Mouse (Mus musculus): ENCODE measurements at regions not wholly inside any gene's neighbourhood (a gene's known extent, or its start where the extent isn't known, plus 50 kb on each side); places are given as distances from the start of the nearest gene placed in this dataset.

DNA sequence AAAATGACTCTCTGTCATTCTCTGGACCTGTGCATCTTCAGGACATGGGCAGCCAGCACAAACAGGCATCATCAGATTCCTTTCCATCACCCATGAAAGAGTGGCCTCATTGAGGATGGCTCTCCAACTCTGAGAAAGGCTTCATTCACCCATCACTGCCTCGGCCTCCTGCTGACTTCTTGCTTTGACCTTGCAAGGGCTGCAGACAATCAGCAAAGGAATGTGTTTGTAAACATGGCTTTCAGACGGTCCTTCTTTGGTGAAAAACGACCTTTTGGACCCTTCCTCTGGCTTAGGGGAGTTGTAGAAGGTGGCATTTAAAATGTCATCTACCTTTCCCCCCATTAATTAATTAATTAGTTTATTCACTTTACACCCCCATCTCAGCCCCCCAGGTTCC is 134.3 kb downstream of the Moxd1 start:
- no peak for DNase-seq

DNA sequence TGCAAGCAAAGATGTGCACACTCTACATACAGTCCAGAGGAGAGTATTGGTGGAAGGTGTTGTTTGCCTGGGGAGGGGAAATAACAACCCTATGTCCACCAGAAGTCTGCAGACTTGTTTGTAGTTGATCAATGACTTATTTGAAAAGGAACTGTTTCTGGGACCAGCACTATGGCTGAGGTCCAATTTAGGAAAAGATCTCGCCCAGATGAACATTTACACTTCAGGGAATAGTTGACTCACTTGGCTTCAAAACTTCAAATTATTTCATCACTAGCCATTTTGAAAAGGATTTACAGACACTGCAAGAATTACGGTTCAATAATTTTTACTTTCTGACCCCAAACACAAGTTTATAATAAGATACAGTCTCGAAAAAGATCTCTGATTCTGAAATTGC is 138.1 kb downstream of the Moxd1 start:
- no peak for DNase-seq

DNA sequence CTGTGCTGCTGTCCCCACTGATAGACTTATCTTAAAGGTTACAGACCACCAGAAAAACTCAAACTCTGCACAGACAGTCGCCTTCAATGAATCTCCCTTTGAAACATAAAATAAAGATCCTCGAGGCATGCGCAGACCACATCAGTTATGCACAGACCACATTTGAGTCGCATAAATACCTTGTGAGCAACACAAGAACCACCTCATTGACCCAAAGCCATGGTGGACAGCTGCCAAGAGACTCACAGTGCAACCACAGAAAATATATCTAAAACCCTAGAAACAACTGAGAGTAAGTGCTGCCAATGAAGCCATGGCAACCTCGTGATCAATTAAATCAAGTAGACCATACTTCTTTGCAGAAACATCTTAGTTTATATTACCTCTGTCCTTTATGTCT is 142.1 kb downstream of the Moxd1 start:
- no peak for DNase-seq

DNA sequence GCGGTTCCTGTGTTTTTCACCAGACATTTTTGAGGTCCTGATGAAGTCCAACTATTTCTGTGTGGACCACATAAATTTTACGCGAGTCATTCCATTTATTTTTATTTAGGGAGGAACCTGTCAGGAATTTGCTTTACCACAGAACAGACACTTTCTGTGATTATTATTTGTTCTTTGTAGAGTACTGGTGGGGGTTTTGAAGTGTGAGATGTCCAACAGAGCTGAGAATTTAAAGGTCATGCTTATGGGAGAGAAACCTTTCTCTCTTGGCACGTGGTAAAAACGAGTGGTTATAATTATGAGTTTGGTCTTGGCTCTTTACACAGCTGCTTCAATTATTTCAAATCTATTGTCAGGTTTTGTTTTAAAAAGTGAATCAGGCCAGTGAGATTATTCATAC is 143.7 kb downstream of the Moxd1 start:
- no peak for DNase-seq

DNA sequence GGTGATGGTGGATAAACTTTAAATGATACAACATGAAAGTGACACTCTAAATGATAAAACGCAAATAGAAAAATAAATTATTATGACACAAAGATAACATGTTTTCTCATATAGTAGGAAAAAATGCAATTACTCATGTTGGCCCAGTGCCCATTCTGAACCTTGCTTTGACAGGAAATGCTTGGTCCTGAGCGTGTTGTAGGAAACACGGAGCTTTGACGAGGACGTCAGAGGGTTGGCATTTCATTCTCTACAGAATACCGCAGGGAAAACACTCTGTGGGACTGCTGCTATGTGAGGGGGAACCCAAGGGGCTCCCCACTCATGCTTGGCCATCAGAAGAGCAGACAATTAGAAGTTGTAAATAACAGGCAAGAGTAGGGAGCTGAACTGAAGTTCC is 150.6 kb downstream of the Moxd1 start:
- DNase-seq: peak in 1 of 2 experiments; percentile 13

DNA sequence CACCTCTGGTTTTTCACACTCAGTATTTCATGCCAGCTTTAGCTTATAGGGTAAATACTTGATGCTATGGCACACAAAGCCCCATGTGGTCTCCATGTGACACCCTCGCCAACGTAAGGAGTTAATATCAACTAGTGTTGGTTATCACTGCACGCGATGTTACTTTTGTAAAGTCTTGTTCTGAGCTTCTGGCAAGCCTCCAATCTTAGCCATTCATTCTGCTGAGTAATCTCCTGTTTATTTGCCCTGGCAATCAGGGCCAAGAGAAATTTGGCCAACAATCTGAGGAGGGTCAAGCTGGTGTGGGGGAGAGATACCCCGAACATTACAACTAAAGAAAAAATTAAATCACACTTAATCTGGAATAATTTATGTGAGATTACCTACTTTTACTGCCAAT is 156.0 kb downstream of the Moxd1 start:
- DNase-seq: peak; percentile 6 to 59

DNA sequence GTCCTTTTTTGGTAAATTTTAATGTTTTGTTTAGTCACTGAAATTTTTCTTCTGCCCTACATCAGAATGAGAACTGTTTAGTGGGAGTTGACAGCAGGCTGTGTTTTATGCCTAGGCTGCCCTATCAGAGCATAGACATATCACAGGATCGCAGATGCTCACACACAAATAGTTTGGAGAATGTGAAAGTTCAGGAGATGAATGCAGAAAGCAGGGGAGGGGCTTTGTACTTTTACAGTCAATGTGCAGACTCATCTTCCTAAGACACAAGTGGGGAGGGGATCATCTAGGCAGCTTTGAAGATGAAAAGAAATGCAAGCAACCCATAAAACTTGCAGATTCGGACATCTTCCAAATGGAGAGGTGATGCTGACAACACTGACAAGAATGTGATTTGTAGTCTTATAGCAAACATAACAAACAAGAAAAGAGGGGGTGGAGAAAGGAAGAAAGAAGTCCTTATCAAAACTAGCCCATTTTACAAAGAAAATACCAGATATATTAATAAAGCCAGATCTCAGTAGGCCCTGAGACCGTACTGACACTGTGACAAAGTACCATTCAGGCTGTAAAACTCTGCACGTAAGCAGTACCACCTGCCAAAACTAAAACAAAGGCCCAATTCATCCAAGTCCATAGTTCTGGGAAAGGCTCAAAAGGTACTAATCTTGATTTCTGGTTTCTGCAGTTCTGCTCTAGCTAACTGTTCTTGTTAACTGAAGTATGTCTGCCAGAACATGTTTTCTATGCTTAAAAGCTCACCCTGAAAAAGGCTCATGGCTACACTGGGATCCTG is 157.4 kb downstream of the Moxd1 start:
- no peak for DNase-seq

DNA sequence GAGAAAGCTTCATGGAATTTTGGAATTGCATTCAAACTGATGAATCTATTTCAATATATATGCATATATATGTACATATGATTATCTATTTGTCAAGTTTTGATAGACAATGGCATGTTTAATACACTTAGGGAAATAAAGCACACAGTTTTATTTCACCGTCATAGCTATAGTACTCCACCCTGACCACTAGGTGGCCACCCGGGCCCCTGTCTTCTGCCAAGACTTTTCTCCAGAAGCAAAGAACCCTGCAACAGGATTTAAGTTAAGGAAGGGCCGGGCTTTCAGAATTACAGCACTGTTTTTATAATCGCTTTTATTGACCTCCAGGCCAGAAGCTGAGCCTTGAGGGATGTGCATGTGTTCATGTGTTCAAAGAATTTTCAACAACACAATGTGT is 158.6 kb downstream of the Moxd1 start:
- peak; percentile 39 to 76 for DNase-seq

DNA sequence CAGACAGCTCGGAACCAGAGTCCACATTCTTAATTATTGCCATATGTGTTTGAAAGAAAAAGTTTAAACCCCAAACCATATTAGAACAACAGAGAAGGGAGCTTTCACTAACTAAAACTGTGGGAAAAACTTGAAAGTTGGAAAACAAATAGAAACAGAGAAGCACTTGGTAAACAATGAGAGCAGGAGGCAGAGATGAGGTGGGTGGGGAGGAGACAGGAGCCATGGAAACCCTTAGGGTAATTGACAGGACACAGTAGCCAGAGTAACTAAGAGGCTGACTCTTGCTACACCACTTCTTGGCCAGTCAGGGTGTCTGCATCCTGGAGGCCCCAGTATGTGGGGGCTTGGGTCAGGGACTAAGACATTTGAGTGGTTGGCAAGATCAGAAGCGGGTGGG is 160.7 kb downstream of the Moxd1 start:
- DNase-seq: no peak

DNA sequence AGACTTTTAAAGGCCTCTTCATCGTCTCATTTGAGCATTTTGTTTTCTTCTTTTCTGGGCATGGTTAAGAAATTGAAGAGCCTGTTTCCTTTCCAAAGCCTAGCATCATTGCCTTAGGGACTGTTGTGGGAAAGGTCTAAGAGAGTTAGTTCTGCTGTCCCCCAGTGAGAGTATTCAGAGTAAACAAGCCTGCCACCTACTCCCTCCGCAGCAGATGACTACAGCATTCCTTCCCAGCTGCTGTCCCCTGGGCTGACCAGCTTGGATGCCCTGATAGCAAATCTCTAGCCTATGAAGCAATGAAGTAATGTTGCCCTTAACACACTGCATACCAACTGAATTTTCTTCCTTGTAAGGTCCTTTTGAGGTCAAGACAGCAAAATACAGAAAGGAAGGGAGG is 164.9 kb downstream of the Moxd1 start:
- DNase-seq: no peak

DNA sequence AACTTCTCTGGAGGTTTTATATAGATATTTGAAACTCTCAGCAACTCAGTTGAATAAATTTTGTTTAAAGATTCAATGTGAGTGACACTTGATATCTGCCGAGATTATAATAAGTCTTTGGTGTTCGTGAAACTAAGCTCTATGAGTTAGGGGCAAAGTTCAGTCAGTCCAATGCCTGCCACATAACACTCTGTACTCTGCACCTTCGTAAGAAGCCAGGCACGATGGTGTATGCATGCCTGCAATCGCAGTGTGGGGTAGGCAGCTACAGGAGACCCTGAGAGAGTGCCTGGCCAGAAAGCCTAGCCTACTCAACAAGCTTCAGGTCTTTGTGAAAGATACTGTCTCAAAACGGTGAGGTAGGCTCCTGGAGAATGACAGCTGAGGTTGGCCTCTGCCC is 167.7 kb downstream of the Moxd1 start:
- DNase-seq: no peak

DNA sequence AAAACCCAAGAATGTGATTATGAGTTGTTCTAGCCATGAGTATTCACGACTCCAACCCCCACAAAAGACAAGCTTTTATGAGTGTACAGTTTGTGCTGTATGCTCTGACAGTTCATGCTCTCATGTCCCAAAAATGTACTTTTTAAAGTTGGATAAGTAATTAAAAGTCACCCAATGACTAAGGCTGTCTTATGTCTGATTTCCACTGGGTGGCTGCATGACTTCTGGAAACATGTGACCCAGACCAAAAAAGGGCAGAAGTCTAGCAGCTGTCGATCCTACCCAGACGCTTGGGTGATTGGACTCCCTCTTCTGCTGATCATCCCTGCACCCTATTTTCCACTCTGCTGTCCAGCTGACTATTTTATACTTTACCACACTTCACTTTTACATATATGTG is 168.7 kb downstream of the Moxd1 start:
- DNase-seq: no peak

DNA sequence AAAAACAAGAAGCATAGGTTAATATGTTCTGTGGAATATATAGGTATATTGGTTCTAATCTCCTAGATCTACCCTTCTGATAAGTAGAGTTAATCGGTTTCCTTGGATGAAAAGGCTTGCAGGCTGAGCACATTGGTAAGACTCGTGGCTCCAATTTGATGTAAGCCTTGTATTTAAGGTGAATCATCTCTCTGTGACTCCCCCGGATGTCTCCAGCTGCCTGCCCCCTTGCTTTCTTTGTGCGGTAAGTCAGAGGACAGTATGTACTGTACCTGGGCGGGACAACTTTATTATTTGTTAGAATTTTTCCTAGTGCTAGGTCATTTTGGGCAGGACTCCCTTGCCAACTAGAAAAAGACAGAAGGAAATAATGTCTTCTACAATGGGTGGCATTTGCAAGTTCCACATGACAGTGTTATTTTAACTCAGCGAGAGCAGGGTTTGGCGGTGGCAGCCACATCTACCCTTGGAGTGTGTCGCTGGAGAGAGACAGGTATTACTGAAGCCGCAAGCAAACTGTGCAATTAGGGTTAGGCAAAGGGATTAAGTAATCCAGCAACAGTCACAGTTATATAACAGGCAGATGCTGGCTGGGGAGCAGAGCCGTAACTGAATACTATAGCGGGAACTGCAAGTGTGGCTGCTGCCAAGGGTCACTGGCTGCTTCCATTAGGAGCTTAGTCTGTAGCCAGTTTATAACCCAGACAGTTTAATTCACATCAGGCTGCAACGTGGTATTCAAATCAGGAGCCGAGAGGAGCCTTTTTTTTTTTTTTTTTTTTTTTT is 172.9 kb downstream of the Moxd1 start:
- peak in 1 of 2 experiments; percentile 5 for DNase-seq

DNA sequence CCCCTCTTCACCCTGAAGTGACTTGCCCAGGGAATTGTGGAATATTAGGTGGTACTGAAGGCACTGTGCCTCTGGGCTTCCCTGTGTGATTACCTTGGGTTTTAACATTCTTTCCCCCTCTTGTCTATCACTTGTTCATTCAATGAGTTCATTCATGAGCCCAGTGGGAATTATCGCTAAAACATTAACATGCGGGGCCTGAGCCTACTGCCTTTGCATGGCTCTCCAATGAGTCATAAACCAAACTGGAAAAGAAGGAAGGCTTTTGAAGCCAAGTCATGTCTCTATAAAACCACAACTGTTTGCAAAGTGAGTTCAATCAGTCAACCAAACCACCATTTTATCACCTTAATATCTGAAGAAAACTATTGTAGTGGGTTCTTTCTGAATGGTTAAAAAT is 173.8 kb downstream of the Moxd1 start:
- DNase-seq: no peak

DNA sequence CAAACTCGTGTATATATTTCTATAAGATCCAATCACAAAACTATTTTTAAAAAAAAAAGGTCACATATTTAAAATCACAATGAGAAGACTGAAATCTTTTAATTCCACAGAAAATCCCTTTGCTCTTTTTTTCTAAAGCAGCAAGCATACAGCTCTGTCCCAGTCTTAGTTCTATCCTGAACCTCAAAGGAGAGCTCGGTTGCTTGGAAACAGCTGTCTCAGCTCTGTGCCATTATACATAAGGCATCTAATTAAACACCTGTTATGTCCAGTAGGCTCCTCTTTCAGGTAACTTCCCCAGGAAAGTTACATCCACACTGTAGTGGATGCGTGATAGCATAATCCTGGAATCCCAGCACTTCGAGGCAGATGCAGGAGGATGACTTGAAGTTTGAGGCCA is 181.5 kb downstream of the Moxd1 start:
- DNase-seq: no peak

DNA sequence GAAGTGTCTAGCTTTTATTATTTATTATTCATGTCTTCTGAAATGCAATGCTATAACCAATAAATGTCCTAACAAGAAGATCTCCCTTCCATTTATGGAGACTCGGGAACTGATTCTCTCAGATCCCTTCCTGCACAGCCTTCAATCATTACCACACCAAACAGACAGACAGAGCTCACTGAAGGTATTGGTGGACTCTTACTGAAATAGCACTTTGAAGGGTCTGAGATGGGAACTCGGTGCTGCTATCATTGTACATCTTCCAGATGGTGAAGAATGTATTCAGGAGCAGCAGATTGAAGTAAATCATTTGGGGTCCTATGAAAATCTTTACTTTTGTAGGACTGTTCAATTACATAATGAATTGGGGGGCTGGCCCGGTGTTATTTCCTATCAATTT is 183.6 kb downstream of the Moxd1 start:
- no peak for DNase-seq

DNA sequence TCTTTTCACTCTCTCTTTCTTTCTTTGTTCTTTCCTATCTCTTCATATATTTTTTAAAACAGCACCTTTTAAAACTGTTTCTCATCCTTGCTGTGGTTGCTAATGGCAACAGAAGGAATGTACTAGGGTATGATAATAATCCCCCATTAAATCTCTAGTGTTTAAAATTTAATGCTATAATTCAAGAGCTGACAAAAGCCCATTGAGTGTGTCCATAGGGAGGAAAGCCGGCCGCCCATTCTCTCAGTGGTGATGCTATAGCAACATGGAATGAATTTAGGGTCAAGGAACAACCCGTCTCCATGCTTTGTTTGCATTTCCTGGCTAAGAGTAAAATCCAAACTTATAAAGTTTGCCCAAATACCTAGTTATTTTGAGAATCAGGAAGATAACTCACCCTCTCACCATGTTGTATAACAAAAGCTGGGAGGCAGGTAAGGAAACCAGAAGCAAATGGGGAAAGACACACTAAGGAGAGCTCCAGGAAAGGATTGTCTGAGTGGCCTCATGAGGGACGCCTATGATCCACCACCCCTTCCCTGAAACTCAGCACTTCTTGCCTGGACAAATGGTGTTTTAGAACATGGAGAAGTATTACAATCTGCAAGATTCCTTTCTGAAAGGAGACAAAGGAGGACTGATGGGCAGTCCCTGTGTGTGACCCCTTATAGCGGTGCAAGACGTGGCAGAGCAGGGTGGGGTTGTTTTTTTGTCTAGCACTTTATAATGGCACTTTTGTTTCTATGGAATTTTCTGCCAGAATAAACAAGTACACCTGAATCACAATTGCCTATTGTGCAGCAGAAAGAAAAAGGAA is 184.3 kb downstream of the Moxd1 start:
- no peak for DNase-seq

DNA sequence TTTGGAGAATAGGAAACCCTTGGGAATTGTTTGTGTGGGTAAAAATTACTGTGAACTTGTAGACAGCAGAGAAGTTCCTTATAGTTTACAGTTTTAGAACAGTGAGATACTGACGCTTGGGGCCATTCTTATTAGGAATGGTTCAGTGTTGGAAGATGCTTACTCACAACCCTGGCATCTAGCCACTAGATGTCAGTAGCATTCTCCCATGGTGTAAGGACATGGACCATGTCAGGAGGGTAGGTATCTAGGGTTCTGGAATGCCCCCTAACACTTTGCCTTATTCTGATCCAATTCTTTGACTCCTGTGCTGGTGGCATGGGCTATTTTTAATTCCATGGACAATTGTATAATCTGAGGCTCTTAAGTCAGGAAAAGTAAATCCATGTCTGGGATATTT is 185.3 kb upstream of the Ccn2 start:
- DNase-seq: peak; percentile 22 to 52

DNA sequence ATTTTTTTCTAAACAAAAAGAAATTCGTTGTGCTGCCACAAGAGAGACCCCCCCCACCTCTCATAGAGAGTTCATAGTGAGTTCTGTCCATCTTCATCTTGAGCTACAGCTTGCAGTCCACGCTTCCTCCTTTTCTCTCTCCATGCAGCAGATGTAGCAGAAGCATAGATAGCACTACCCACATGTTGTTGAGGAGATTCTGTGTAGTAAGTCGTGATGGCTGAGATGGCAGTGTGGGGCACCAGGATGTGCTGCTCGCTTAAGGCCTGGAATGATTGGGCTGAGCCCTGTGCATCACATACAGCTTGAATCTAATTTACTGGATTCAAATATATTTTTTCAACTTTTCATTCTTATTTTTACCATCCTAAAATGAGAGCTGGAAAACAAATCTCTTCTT is 184.4 kb upstream of the Ccn2 start:
- no peak for DNase-seq

DNA sequence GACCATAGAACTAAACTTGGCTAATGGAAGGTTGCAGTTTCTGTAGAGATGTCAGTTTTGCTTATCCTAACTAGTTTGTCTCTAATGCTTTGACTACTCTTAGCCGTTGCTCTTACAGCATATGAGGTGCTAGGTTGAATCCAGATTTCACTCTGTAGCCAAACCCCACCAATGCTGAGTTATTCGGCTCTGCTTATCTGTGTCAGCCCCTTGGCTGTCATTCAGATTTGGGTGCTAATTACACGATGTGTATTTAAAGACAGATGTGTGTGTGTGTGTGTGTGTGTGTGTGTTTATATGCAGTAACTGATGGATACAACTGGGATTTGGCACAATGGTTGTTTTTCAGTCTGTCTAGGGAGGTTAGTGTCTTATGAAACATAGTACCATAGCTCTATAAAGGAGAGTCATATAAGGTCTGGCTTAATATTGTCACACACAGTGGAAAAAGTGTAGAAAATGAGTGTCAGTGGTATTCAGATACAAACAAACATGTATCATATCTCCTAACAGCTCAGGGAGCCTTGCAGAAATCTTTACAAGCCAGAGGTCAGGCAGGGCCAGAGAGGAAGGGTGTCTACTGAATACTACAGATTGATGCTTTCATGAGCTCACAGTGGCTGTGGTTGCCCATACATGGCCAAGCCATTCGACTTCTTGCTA is 172.6 kb upstream of the Ccn2 start:
- no peak for DNase-seq

DNA sequence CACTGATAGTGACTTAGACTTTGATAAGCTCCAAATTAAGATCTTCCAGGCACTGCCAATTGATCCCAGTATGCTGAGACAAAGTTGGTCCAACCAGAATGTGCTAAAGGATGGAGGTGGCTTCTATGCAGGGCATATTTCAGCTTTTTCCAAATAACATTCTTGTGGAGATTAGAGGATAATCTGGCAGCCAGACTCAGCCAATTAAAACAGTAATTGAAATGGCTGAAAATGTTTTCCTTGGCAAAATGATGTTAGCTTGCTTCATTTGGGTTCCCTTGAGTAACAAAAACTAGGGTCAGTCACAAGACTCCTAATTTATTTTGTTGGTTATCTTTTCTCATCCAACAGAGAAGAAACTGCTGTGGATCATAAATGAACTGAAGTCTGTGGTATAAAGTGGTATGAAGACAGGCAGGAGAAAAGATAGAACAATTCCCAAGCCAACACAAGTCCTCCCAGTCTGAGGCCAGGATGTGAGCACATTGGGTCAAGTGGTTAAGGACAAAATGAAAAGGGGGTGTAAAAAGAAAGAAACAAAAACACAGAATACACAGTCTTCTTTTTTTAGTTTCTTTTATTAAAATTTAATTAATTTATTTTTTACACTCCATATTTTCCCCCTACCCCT is 161.4 kb upstream of the Ccn2 start:
- no peak for DNase-seq

DNA sequence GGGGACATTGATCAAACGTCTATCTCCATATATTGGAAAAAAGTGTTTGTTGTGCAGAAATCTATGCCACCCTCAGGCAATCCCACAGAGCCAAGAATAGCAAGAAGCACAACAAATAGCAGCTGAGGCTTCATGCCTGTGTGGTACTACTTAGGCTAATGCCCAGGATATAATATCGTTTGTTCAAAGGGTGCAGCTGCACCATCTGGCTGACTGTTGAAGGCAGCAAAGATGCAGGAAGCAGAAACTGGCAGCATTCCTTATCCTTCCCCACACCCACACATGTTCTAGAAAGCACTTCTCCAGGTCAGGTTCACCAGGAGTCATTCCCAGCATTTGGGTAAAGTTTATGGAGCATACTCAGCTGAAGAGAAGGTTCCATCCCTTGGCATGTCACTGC is 158.1 kb upstream of the Ccn2 start:
- no peak for DNase-seq

All from adrenal gland, postnatal 36 days (tissue).